Comparison of ENCODE assay signal across 8 mouse cellular contexts in genomic region chr17:87315021-87315531, GRCm38 (mm10). TPM values are rescaled to one million over a fixed set of nuclear protein-coding genes. Genes with fewer than 3 reads are reported as not detected.
A peak's percentile ranks its signal among the peaks of the same experiment; 100 is the strongest.
DNase-seq lines count a peak whose midpoint lies in the region; ATAC-seq and TF ChIP-seq lines count a peak whose summit lies in the region.

No protein-coding gene starts in this region.

- H3K4me1 ChIP-seq in forebrain, embryonic 12.5 days = peaks cover 12% of the 10 kb centered on the region
- H3K4me1 ChIP-seq in heart, postnatal 0 days (ENCODE audit: control insufficient read depth, insufficient read depth) = no peaks in the 10 kb centered on the region
- H3K4me1 ChIP-seq in liver, embryonic 15.5 days (replicated peaks) = peaks cover 31% of the 10 kb centered on the region
- peaks cover 8% of the 10 kb centered on the region for H3K4me1 ChIP-seq in neural tube, embryonic 12.5 days
- peaks cover 10% of the 10 kb centered on the region for H3K4me1 ChIP-seq in stomach, postnatal 0 days (replicated peaks; ENCODE audit: control insufficient read depth, insufficient read depth)

- H3K9ac ChIP-seq in forebrain, embryonic 12.5 days = no peak overlapping the region
- no peak overlapping the region for H3K9ac ChIP-seq in heart, postnatal 0 days (replicated peaks; ENCODE audit: low read depth, low read length)
- no peak overlapping the region for H3K9ac ChIP-seq in liver, embryonic 15.5 days
- no peak overlapping the region for H3K9ac ChIP-seq in neural tube, embryonic 12.5 days
- no peak overlapping the region for H3K9ac ChIP-seq in stomach, postnatal 0 days (ENCODE audit: low read length)

- DNase-seq in CD8-positive naive resting alpha-beta T cell, adult 2 months (ENCODE audit: low read depth in 2 of 2, low spot score in 2 of 2) = peak; percentile 81 to 91
- peak; percentile 83 for DNase-seq in c-Kit-positive CD71-negative TER-119-negative erythroid progenitor cells, embryonic 14.5 days (ENCODE audit: low read depth)
- DNase-seq in heart, postnatal 0 days (ENCODE audit: low spot score) = peak; percentile 86
- DNase-seq in kidney, postnatal 36 days = peak; percentile 91 to 95
- DNase-seq in stomach, postnatal 0 days (ENCODE audit: low spot score) = peak; percentile 92

- WGBS in forebrain, embryonic 12.5 days = 5% methylated on average over 9 of the region's 9 CpGs
- WGBS in heart, postnatal 0 days = 7% methylated on average over 9 of the region's 9 CpGs
- 5% methylated on average over 9 of the region's 9 CpGs for WGBS in liver, embryonic 15.5 days (ENCODE audit: insufficient replicate concordance)
- 10% methylated on average over 9 of the region's 9 CpGs for WGBS in neural tube, embryonic 12.5 days
- WGBS in stomach, postnatal 0 days = 11% methylated on average over 9 of the region's 9 CpGs

- TF ChIP-seq CTCF in heart, postnatal 0 days (IDR thresholded peaks at IDR 0.05; ENCODE audit: low read depth) = peak; percentile 93
- TF ChIP-seq CTCF in stomach, postnatal 0 days (IDR thresholded peaks at IDR 0.05; ENCODE audit: low read depth) = peak; percentile 98

- peak overlapping the region; percentile 24; the same call in 1 of the 2 replicates for H3K4me2 ChIP-seq in forebrain, embryonic 12.5 days
- 0 out of 2 replicates have a peak overlapping the region, but pooled peaks have one; percentile 19 for H3K4me2 ChIP-seq in heart, postnatal 0 days (ENCODE audit: low read depth, low read length)
- peak overlapping the region; percentile 36 for H3K4me2 ChIP-seq in liver, embryonic 15.5 days
- H3K4me2 ChIP-seq in neural tube, embryonic 12.5 days (replicated peaks) = 0 out of 2 replicates have a peak overlapping the region, but pooled peaks have one; percentile 30
- peak overlapping the region; percentile 29; the same call in 1 of the 2 replicates for H3K4me2 ChIP-seq in stomach, postnatal 0 days (replicated peaks; ENCODE audit: low read depth)

- peak; percentile 69 for ATAC-seq in forebrain, embryonic 12.5 days (ENCODE audit: low FRiP score)
- ATAC-seq in heart, postnatal 0 days (ENCODE audit: insufficient read depth, low read depth) = peak; percentile 63
- ATAC-seq in liver, embryonic 15.5 days (ENCODE audit: insufficient read depth) = peak; percentile 36; the same call in 1 of the 2 replicates
- peak; percentile 38 for ATAC-seq in neural tube, embryonic 12.5 days (ENCODE audit: low FRiP score, low read depth)
- ATAC-seq in stomach, postnatal 0 days (ENCODE audit: low FRiP score, low TSS enrichment) = peak; percentile 65

- no peaks in the 10 kb centered on the region for H3K9me3 ChIP-seq in forebrain, embryonic 12.5 days
- no peaks in the 10 kb centered on the region for H3K9me3 ChIP-seq in heart, postnatal 0 days (replicated peaks; ENCODE audit: control insufficient read depth, low read length)
- H3K9me3 ChIP-seq in liver, embryonic 15.5 days (replicated peaks) = no peaks in the 10 kb centered on the region
- no peaks in the 10 kb centered on the region for H3K9me3 ChIP-seq in neural tube, embryonic 12.5 days
- no peaks in the 10 kb centered on the region for H3K9me3 ChIP-seq in stomach, postnatal 0 days (ENCODE audit: control insufficient read depth, low read length)

- no peak overlapping the region for H3K4me3 ChIP-seq in forebrain, embryonic 12.5 days (replicated peaks)
- no peak overlapping the region for H3K4me3 ChIP-seq in heart, postnatal 0 days (ENCODE audit: low read depth, low read length)
- H3K4me3 ChIP-seq in liver, embryonic 15.5 days (replicated peaks) = no peak overlapping the region
- no peak overlapping the region for H3K4me3 ChIP-seq in neural tube, embryonic 12.5 days
- H3K4me3 ChIP-seq in stomach, postnatal 0 days (ENCODE audit: low read depth, low read length) = no peak overlapping the region

- H3K27me3 ChIP-seq in forebrain, embryonic 12.5 days = no peaks in the 10 kb centered on the region
- 0 out of 2 replicates have a peak, but pooled peaks cover 4% of the 10 kb centered on the region for H3K27me3 ChIP-seq in heart, postnatal 0 days (ENCODE audit: control insufficient read depth, insufficient read depth, low read length)
- H3K27me3 ChIP-seq in liver, embryonic 15.5 days = no peaks in the 10 kb centered on the region
- no peaks in the 10 kb centered on the region for H3K27me3 ChIP-seq in neural tube, embryonic 12.5 days (replicated peaks)
- no peaks in the 10 kb centered on the region for H3K27me3 ChIP-seq in stomach, postnatal 0 days (ENCODE audit: control insufficient read depth, insufficient read depth, low read length)

- no peak overlapping the region for H3K27ac ChIP-seq in forebrain, embryonic 12.5 days
- no peak overlapping the region for H3K27ac ChIP-seq in heart, postnatal 0 days (ENCODE audit: low read depth)
- peak overlapping the region; percentile 64; the same call in 1 of the 2 replicates for H3K27ac ChIP-seq in liver, embryonic 15.5 days (replicated peaks)
- H3K27ac ChIP-seq in neural tube, embryonic 12.5 days = no peak overlapping the region
- H3K27ac ChIP-seq in stomach, postnatal 0 days (replicated peaks) = no peak overlapping the region

- no peaks in the 10 kb centered on the region for H3K36me3 ChIP-seq in forebrain, embryonic 12.5 days (replicated peaks)
- H3K36me3 ChIP-seq in heart, postnatal 0 days (replicated peaks; ENCODE audit: control insufficient read depth, insufficient read depth, low read length) = no peaks in the 10 kb centered on the region
- H3K36me3 ChIP-seq in liver, embryonic 15.5 days (replicated peaks) = peaks cover 10% of the 10 kb centered on the region; the same call in 1 of the 2 replicates
- H3K36me3 ChIP-seq in neural tube, embryonic 12.5 days = no peaks in the 10 kb centered on the region
- no peaks in the 10 kb centered on the region for H3K36me3 ChIP-seq in stomach, postnatal 0 days (ENCODE audit: control insufficient read depth, insufficient read depth, low read length)

- no peak for TF ChIP-seq EP300 in heart, postnatal 0 days (IDR thresholded peaks at IDR 0.05; ENCODE audit: low read depth)
- no peak for TF ChIP-seq EP300 in stomach, postnatal 0 days (optimal IDR thresholded peaks at IDR 0.05)

RNA-seq across cellular contexts. Expression of gene Ttc7, which starts 32.4 kb away (rescaled TPM):
- 3.5 and 3.8 TPM in 2 replicates for polyA plus RNA-seq in forebrain, embryonic 12.5 days (2016; fragmentation: Nextera tagmentation; extraction: Ambion mirVana)
- total RNA-seq in heart, postnatal 0 days (2014; rRNA removed; ENCODE audit: low replicate concordance) = 3.5 and 6.7 TPM in 2 replicates
- polyA plus RNA-seq in heart, postnatal 0 days (2015; fragmentation: Nextera tagmentation; extraction: Ambion mirVana) = 2.5 and 2.7 TPM in 2 replicates
- polyA plus RNA-seq in liver, embryonic 15.5 days (2015; fragmentation: Nextera tagmentation; extraction: Ambion mirVana) = 10.8 and 11.3 TPM in 2 replicates
- 5.1 and 5.9 TPM in 2 replicates for polyA plus RNA-seq in neural tube, embryonic 12.5 days (2016; fragmentation: Nextera tagmentation; extraction: Ambion mirVana)
- polyA plus RNA-seq in stomach, postnatal 0 days (2015; fragmentation: Nextera tagmentation; extraction: Ambion mirVana) = 19.9 and 21.2 TPM in 2 replicates

RNA-seq across cellular contexts. Expression of gene Mcfd2, which starts 49.3 kb away (rescaled TPM):
- polyA plus RNA-seq in forebrain, embryonic 12.5 days (2016; fragmentation: Nextera tagmentation; extraction: Ambion mirVana) = 50.9 and 53.3 TPM in 2 replicates
- total RNA-seq in heart, postnatal 0 days (2014; rRNA removed; ENCODE audit: low replicate concordance) = 71.0 and 78.3 TPM in 2 replicates
- polyA plus RNA-seq in heart, postnatal 0 days (2015; fragmentation: Nextera tagmentation; extraction: Ambion mirVana) = 75.1 and 77.2 TPM in 2 replicates
- 74.1 and 87.6 TPM in 2 replicates for polyA plus RNA-seq in liver, embryonic 15.5 days (2015; fragmentation: Nextera tagmentation; extraction: Ambion mirVana)
- 53.0 and 55.7 TPM in 2 replicates for polyA plus RNA-seq in neural tube, embryonic 12.5 days (2016; fragmentation: Nextera tagmentation; extraction: Ambion mirVana)
- 80.4 and 84.4 TPM in 2 replicates for polyA plus RNA-seq in stomach, postnatal 0 days (2015; fragmentation: Nextera tagmentation; extraction: Ambion mirVana)
